Mouse (Mus musculus): ENCODE results near the gene Urm1.

The Urm1 gene

GRCm38 (mm10) chr2:29820025-29820817 is at the start of gene Urm1:
TSS of gene Urm1 (plus strand) at chr2:29820075.
- ChIA-PET POLR2A (interaction anchor here (0.6 to 7.7 kb wide), 87 partner anchors 10 to 1939 kb away, joined by 3 to 97 read pairs (median 4); partner anchors contain the start of genes Cercam (in 3 of the 4), Slc27a4 (in 3 of the 4), Coq4 (in 2 of the 4) and Gm13420 (in 1 of the 4)), CTCF (interaction anchor here (0.5 to 6.5 kb wide), 30 partner anchors 14 to 339 kb away, joined by 3 to 79 read pairs (median 4); partner anchors contain the start of genes Slc27a4 (in 2 of the 4), Cercam (in 1 of the 4) and Coq4 (in 1 of the 4))

- ChIA-PET POLR2A (interaction anchor here (0.9 to 9.1 kb wide), 18 partner anchors 11 to 134 kb away, joined by 3 to 195 read pairs (median 6); partner anchors contain the start of genes Coq4 (in 2 of the 4), Slc27a4 (in 2 of the 4) and Trub2 (in 1 of the 4)), CTCF (interaction anchor here (0.6 to 2.5 kb wide), 19 partner anchors 9 to 700 kb away, joined by 3 to 14 read pairs (median 3); partner anchors contain the start of genes Slc27a4 (in 2 of the 4) and Pkn3 (in 1 of the 4))
Observed at GRCm38 (mm10) chr2:29770162-29770561, 49.7 kb upstream of the Urm1 start.

- ChIA-PET CTCF (interaction anchor here in 3 of 4 experiments (0.6 to 2.5 kb wide), 10 partner anchors 9 to 88 kb away, joined by 3 to 14 read pairs (median 3); partner anchors contain the start of gene Slc27a4 (in 1 of the 3)), POLR2A (interaction anchor here (0.5 to 9.1 kb wide), 44 partner anchors 9 to 266 kb away, joined by 3 to 195 read pairs (median 5); partner anchors contain the start of genes Coq4 (in 3 of the 4), Slc27a4 (in 2 of the 4), Urm1 (in 2 of the 4) and Cercam (in 1 of the 4))
Observed at GRCm38 (mm10) chr2:29771611-29772461, 48.0 kb upstream of the Urm1 start.

GRCm38 (mm10) chr2:29773323-29773722 is 46.6 kb upstream of the Urm1 start:
- POLR2A ChIA-PET = interaction anchor here in 3 of 4 experiments (1.0 to 9.1 kb wide), 13 partner anchors 9 to 107 kb away, joined by 3 to 195 read pairs (median 8); partner anchors contain the start of genes Coq4 (in 2 of the 3), Slc27a4 (in 1 of the 3) and Trub2 (in 1 of the 3)
- CTCF ChIA-PET = interaction anchor here in 3 of 4 experiments (0.5 to 1.1 kb wide), 3 partner anchors 8 to 86 kb away, joined by 3 to 5 read pairs (median 3); no protein-coding TSS in a partner anchor

GRCm38 (mm10) chr2:29781256-29781655 is 38.6 kb upstream of the Urm1 start:
- ChIA-PET POLR2A (interaction anchor here (0.6 to 14.6 kb wide), 19 partner anchors 10 to 652 kb away, joined by 3 to 195 read pairs (median 6); partner anchors contain the start of gene Slc27a4 (in 2 of the 4)), CTCF (interaction anchor here in 3 of 4 experiments (0.6 to 2.0 kb wide), 5 partner anchors 10 to 991 kb away, joined by 3 to 7 read pairs (median 5); partner anchors contain the start of gene Slc27a4 (in 1 of the 3))

- POLR2A ChIA-PET = interaction anchor here in 3 of 4 experiments (0.6 to 14.6 kb wide), 40 partner anchors 10 to 742 kb away, joined by 3 to 195 read pairs (median 4); partner anchors contain the start of genes Slc27a4 (in 3 of the 3), Cercam (in 2 of the 3), Gm13420 (in 1 of the 3) and Tbc1d13 (in 1 of the 3)
Observed at GRCm38 (mm10) chr2:29784290-29784689, 35.6 kb upstream of the Urm1 start.

GRCm38 (mm10) chr2:29787104-29787917 is 32.6 kb upstream of the Urm1 start, which contains the start of gene Coq4:
TSS of gene Coq4 (plus strand) at chr2:29787493.
- ChIA-PET CTCF (interaction anchor here (0.6 to 2.0 kb wide), 12 partner anchors 10 to 1404 kb away, joined by 3 to 14 read pairs (median 5); partner anchors contain the start of gene Odf2 (in 1 of the 4)), POLR2A (interaction anchor here in 3 of 4 experiments (0.5 to 14.6 kb wide), 38 partner anchors 9 to 1355 kb away, joined by 3 to 195 read pairs (median 4); partner anchors contain the start of genes Slc27a4 (in 3 of the 3) and Urm1 (in 1 of the 3))

More at GRCm38 (mm10) chr2:29784290-29784689, 35.6 kb upstream of the Urm1 start:
- CTCF ChIA-PET = interaction anchor here in 2 of 4 experiments (0.9 to 1.4 kb wide), 5 partner anchors 14 to 75 kb away, joined by 3 to 4 read pairs (median 3); no protein-coding TSS in a partner anchor

- ChIA-PET POLR2A (interaction anchor here in 3 of 4 experiments (0.5 to 14.6 kb wide), 19 partner anchors 9 to 659 kb away, joined by 3 to 195 read pairs (median 4); partner anchors contain the start of genes Slc27a4 (in 3 of the 3) and Urm1 (in 1 of the 3)), CTCF (interaction anchor here in 2 of 4 experiments (1.2 to 2.0 kb wide), 4 partner anchors 11 to 29 kb away, joined by 4 to 7 read pairs (median 6); no protein-coding TSS in a partner anchor)
Observed at GRCm38 (mm10) chr2:29787937-29788681, 31.8 kb upstream of the Urm1 start, which contains the start of gene Trub2. TSS of gene Trub2 (minus strand) at chr2:29788502.

GRCm38 (mm10) chr2:29792772-29793487 is 26.9 kb upstream of the Urm1 start:
- ChIA-PET CTCF (interaction anchor here in 3 of 4 experiments (0.6 to 1.1 kb wide), 3 partner anchors 28 to 304 kb away, joined by 3 to 4 read pairs (median 4); no protein-coding TSS in a partner anchor), POLR2A (interaction anchor here in 2 of 4 experiments (0.6 to 6.4 kb wide), 11 partner anchors 9 to 211 kb away, joined by 3 to 51 read pairs (median 5); partner anchors contain the start of gene Slc27a4 (in 2 of the 2))

- CTCF ChIA-PET = interaction anchor here (0.5 to 2.6 kb wide), 25 partner anchors 14 to 302 kb away, joined by 3 to 18 read pairs (median 4); partner anchors contain the start of genes Urm1 (in 2 of the 4) and Cercam (in 1 of the 4)
- POLR2A ChIA-PET = interaction anchor here (0.5 to 6.7 kb wide), 79 partner anchors 8 to 1244 kb away, joined by 3 to 70 read pairs (median 4); partner anchors contain the start of genes Coq4 (in 3 of the 4), Trub2 (in 3 of the 4), Urm1 (in 2 of the 4) and Cercam (in 1 of the 4)
Observed at GRCm38 (mm10) chr2:29802075-29802826, 17.6 kb upstream of the Urm1 start, which contains the start of gene Slc27a4. TSS of gene Slc27a4 (plus strand) at chr2:29802634.

- CTCF ChIA-PET = interaction anchor here (0.5 to 2.6 kb wide), 25 partner anchors 11 to 191 kb away, joined by 3 to 18 read pairs (median 3); partner anchors contain the start of genes Urm1 (in 2 of the 4) and Cercam (in 1 of the 4)
Observed at GRCm38 (mm10) chr2:29802827-29803201, 17.1 kb upstream of the Urm1 start.

GRCm38 (mm10) chr2:29803400-29803831 is 16.5 kb upstream of the Urm1 start:
- ChIA-PET POLR2A (interaction anchor here (0.5 to 6.7 kb wide), 43 partner anchors 9 to 259 kb away, joined by 3 to 70 read pairs (median 6); partner anchors contain the start of genes Coq4 (in 2 of the 4), Trub2 (in 2 of the 4), Cercam (in 1 of the 4) and Urm1 (in 1 of the 4)), CTCF (interaction anchor here (0.5 to 2.6 kb wide), 16 partner anchors 8 to 177 kb away, joined by 3 to 18 read pairs (median 3); partner anchors contain the start of genes Urm1 (in 2 of the 4) and Trub2 (in 1 of the 4))

More at GRCm38 (mm10) chr2:29802827-29803201, 17.1 kb upstream of the Urm1 start:
- POLR2A ChIA-PET = interaction anchor here (0.5 to 6.7 kb wide), 76 partner anchors 8 to 1244 kb away, joined by 3 to 70 read pairs (median 5); partner anchors contain the start of genes Coq4 (in 3 of the 4), Trub2 (in 3 of the 4), Urm1 (in 2 of the 4) and Cercam (in 1 of the 4)

Data from embryonic stem cell, embryonic (primary cell).